Mouse (Mus musculus): Measurements from ENCODE around the gene Zbtb16.

GRCm38 (mm10) chr9:48760449-48761174 lies 75.4 kb downstream of the Zbtb16 start:
- TF ChIP-seq GATA1 (IDR thresholded peaks at IDR 0.05; ENCODE audit: low read length) (no peak), TAL1 (IDR thresholded peaks at IDR 0.05; ENCODE audit: low read length) (no peak)
